Mouse (Mus musculus) embryo, embryonic 11 days (tissue): ENCODE results near the gene Cd200.
"Not testable (repeated sequence)": the region's sequence is repeated elsewhere in the genome, so short reads cannot be mapped to it uniquely, and the experiment has no call there.

Experiments
- DNase-seq: peaks from one replicate; pipeline ENCODE4 v3.0.0-alpha.2; 2015

Gene Cd200

GRCm38 (mm10) chr16:45376812-45377211 lies 32.0 kb downstream of the Cd200 start:
- DNase-seq = no peak

- DNase-seq = no peak
Observed at GRCm38 (mm10) chr16:45376294-45376693, 32.6 kb downstream of the Cd200 start.

GRCm38 (mm10) chr16:45375506-45376225 lies 33.2 kb downstream of the Cd200 start:
- DNase-seq = no peak

- DNase-seq = no peak
Observed at GRCm38 (mm10) chr16:45374074-45374473, 34.8 kb downstream of the Cd200 start.

- DNase-seq = no peak
Observed at GRCm38 (mm10) chr16:45371076-45371475, 37.8 kb downstream of the Cd200 start.

GRCm38 (mm10) chr16:45369285-45369965 lies 39.4 kb downstream of the Cd200 start:
- DNase-seq = no peak

- no peak for DNase-seq
Observed at GRCm38 (mm10) chr16:45366111-45366510, 42.7 kb downstream of the Cd200 start.

GRCm38 (mm10) chr16:45365353-45365752 lies 43.5 kb downstream of the Cd200 start:
- no peak for DNase-seq

GRCm38 (mm10) chr16:45364627-45365026 lies 44.2 kb downstream of the Cd200 start:
- DNase-seq = no peak

GRCm38 (mm10) chr16:45363480-45364045 lies 45.3 kb downstream of the Cd200 start:
- DNase-seq = no peak

GRCm38 (mm10) chr16:45361450-45361849 lies 47.4 kb downstream of the Cd200 start:
- DNase-seq = no peak

GRCm38 (mm10) chr16:45358441-45358840 lies 50.4 kb downstream of the Cd200 start:
- not testable (repeated sequence) for DNase-seq

- no peak for DNase-seq
Observed at GRCm38 (mm10) chr16:45357134-45357533, 51.7 kb downstream of the Cd200 start.

- DNase-seq = peak; percentile 33
Observed at GRCm38 (mm10) chr16:45352875-45353274, 56.0 kb downstream of the Cd200 start.

- DNase-seq = no peak
Observed at GRCm38 (mm10) chr16:45350767-45351166, 58.1 kb downstream of the Cd200 start.

GRCm38 (mm10) chr16:45349523-45350298 lies 59.1 kb downstream of the Cd200 start:
- DNase-seq = no peak

GRCm38 (mm10) chr16:45348238-45348637 lies 60.6 kb downstream of the Cd200 start:
- DNase-seq = not testable (repeated sequence)

- DNase-seq = no peak
Observed at GRCm38 (mm10) chr16:45346930-45347387, 61.9 kb downstream of the Cd200 start.

GRCm38 (mm10) chr16:45346367-45346766 lies 62.5 kb downstream of the Cd200 start:
- DNase-seq = no peak

GRCm38 (mm10) chr16:45344879-45345278 lies 64.0 kb downstream of the Cd200 start:
- no peak for DNase-seq

- peak; percentile 9 for DNase-seq
Observed at GRCm38 (mm10) chr16:45336478-45336877, 72.4 kb downstream of the Cd200 start.

GRCm38 (mm10) chr16:45334891-45335290 lies 74.0 kb downstream of the Cd200 start:
- DNase-seq = no peak

GRCm38 (mm10) chr16:45334376-45334765 lies 74.5 kb downstream of the Cd200 start:
- no peak for DNase-seq
